Mouse (Mus musculus): ENCODE data around the gene Alcam. TPM values are rescaled to one million over a fixed set of nuclear protein-coding genes. Genes with fewer than 3 reads are reported as not detected.

Alcam gene
- polyA plus RNA-seq (2015; fragmentation: Nextera tagmentation; extraction: Ambion mirVana), result 55.8 and 57.9 TPM in 2 replicates

GRCm38 (mm10) chr16:52453971-52454514 lies at the start of gene Alcam:
Gene Alcam, minus strand, starts transcription at chr16:52454074.
- ATAC-seq (replicated peaks; ENCODE audit: low FRiP score), result no peak
- WGBS, result under 1% methylated on average over 14 of the region's 14 CpGs
- H3K4me3 ChIP-seq (replicated peaks), result peak within 1 kb of the TSS; percentile 74
- no peaks in the 10 kb centered on the region for H3K27me3 ChIP-seq
- H3K4me2 ChIP-seq, result peak within 1 kb of the TSS; percentile 66
- no peaks in the 10 kb centered on the region for H3K9me3 ChIP-seq (replicated peaks)
- H3K4me1 ChIP-seq, result peaks cover 16% of the 10 kb centered on the region; the same call in 1 of the 2 replicates
- no peaks in the 10 kb centered on the region for H3K36me3 ChIP-seq
- peak within 1 kb of the TSS; percentile 12 for H3K9ac ChIP-seq
- H3K27ac ChIP-seq, result peak within 1 kb of the TSS; percentile 74

- ATAC-seq (replicated peaks; ENCODE audit: low FRiP score), result no peak
- Histone ChIP-seq H3K27me3 (no peaks in the 10 kb centered on the region), H3K9me3 (replicated peaks) (no peaks in the 10 kb centered on the region), H3K9ac (no peak overlapping the region), H3K27ac (no peak overlapping the region), H3K4me1 (no peaks in the 10 kb centered on the region), H3K4me3 (replicated peaks) (no peak overlapping the region), H3K4me2 (no peak overlapping the region), H3K36me3 (no peaks in the 10 kb centered on the region)
- 72% methylated on average over 4 of the region's 4 CpGs for WGBS
Measured at GRCm38 (mm10) chr16:52498757-52499335, 45.0 kb upstream of the Alcam start.

- H3K27ac ChIP-seq, result no peak overlapping the region
- H3K27me3 ChIP-seq, result no peaks in the 10 kb centered on the region
- no peak overlapping the region for H3K9ac ChIP-seq
- H3K4me2 ChIP-seq, result no peak overlapping the region
- H3K4me1 ChIP-seq, result no peaks in the 10 kb centered on the region
- WGBS, result 24% methylated on average over 1 of the region's 1 CpGs
- no peak for ATAC-seq (replicated peaks; ENCODE audit: low FRiP score)
- no peaks in the 10 kb centered on the region for H3K36me3 ChIP-seq
- H3K4me3 ChIP-seq (replicated peaks), result no peak overlapping the region
- H3K9me3 ChIP-seq (replicated peaks), result no peaks in the 10 kb centered on the region
Measured at GRCm38 (mm10) chr16:52490542-52490941, 36.7 kb upstream of the Alcam start.

- Histone ChIP-seq H3K27ac (no peak overlapping the region), H3K27me3 (no peaks in the 10 kb centered on the region), H3K9me3 (replicated peaks) (no peaks in the 10 kb centered on the region), H3K9ac (no peak overlapping the region), H3K4me1 (no peaks in the 10 kb centered on the region), H3K36me3 (no peaks in the 10 kb centered on the region), H3K4me3 (replicated peaks) (no peak overlapping the region), H3K4me2 (no peak overlapping the region)
- WGBS, result 71% methylated on average over 4 of the region's 4 CpGs
- no peak for ATAC-seq (replicated peaks; ENCODE audit: low FRiP score)
Measured at GRCm38 (mm10) chr16:52474235-52474634, 20.4 kb upstream of the Alcam start.

- WGBS, result 99% methylated on average over 2 of the region's 2 CpGs
- no peak overlapping the region for H3K9ac ChIP-seq
- ATAC-seq (replicated peaks; ENCODE audit: low FRiP score), result no peak
Measured at GRCm38 (mm10) chr16:52473089-52473488, 19.2 kb upstream of the Alcam start.

GRCm38 (mm10) chr16:52472635-52473034 lies 18.8 kb upstream of the Alcam start:
- WGBS, result 93% methylated on average over 3 of the region's 3 CpGs
- ATAC-seq (replicated peaks; ENCODE audit: low FRiP score), result no peak
- H3K4me1 ChIP-seq, result no peaks in the 10 kb centered on the region
- H3K4me3 ChIP-seq (replicated peaks), result no peak overlapping the region
- H3K4me2 ChIP-seq, result no peak overlapping the region
- H3K9me3 ChIP-seq (replicated peaks), result no peaks in the 10 kb centered on the region
- H3K9ac ChIP-seq, result no peak overlapping the region
- no peaks in the 10 kb centered on the region for H3K27me3 ChIP-seq
- H3K27ac ChIP-seq, result no peak overlapping the region
- no peaks in the 10 kb centered on the region for H3K36me3 ChIP-seq

More at GRCm38 (mm10) chr16:52473089-52473488, 19.2 kb upstream of the Alcam start:
- H3K27me3 ChIP-seq, result no peaks in the 10 kb centered on the region
- H3K27ac ChIP-seq, result no peak overlapping the region
- H3K4me3 ChIP-seq (replicated peaks), result no peak overlapping the region
- H3K4me2 ChIP-seq, result no peak overlapping the region
- no peaks in the 10 kb centered on the region for H3K9me3 ChIP-seq (replicated peaks)
- H3K4me1 ChIP-seq, result no peaks in the 10 kb centered on the region
- H3K36me3 ChIP-seq, result no peaks in the 10 kb centered on the region

- Histone ChIP-seq H3K27me3 (no peaks in the 10 kb centered on the region), H3K4me1 (no peaks in the 10 kb centered on the region), H3K9ac (no peak overlapping the region), H3K4me2 (no peak overlapping the region), H3K27ac (no peak overlapping the region), H3K9me3 (replicated peaks) (no peaks in the 10 kb centered on the region), H3K36me3 (no peaks in the 10 kb centered on the region), H3K4me3 (replicated peaks) (no peak overlapping the region)
- ATAC-seq (replicated peaks; ENCODE audit: low FRiP score), result no peak
Measured at GRCm38 (mm10) chr16:52472059-52472458, 18.2 kb upstream of the Alcam start.

- H3K4me2 ChIP-seq, result no peak overlapping the region
- ATAC-seq (replicated peaks; ENCODE audit: low FRiP score), result no peak
- H3K36me3 ChIP-seq, result no peaks in the 10 kb centered on the region
- no peaks in the 10 kb centered on the region for H3K27me3 ChIP-seq
- no peak overlapping the region for H3K4me3 ChIP-seq (replicated peaks)
- H3K9me3 ChIP-seq (replicated peaks), result no peaks in the 10 kb centered on the region
- H3K27ac ChIP-seq, result no peak overlapping the region
- H3K9ac ChIP-seq, result no peak overlapping the region
- no peaks in the 10 kb centered on the region for H3K4me1 ChIP-seq
- 53% methylated on average over 2 of the region's 2 CpGs for WGBS
Measured at GRCm38 (mm10) chr16:52470881-52471280, 17.0 kb upstream of the Alcam start.

GRCm38 (mm10) chr16:52470226-52470625 lies 16.4 kb upstream of the Alcam start:
- 91% methylated on average over 3 of the region's 3 CpGs for WGBS
- no peak for ATAC-seq (replicated peaks; ENCODE audit: low FRiP score)
- H3K4me1 ChIP-seq, result no peaks in the 10 kb centered on the region
- H3K9ac ChIP-seq, result no peak overlapping the region
- H3K36me3 ChIP-seq, result no peaks in the 10 kb centered on the region
- no peak overlapping the region for H3K4me3 ChIP-seq (replicated peaks)
- H3K4me2 ChIP-seq, result no peak overlapping the region
- no peaks in the 10 kb centered on the region for H3K27me3 ChIP-seq
- H3K27ac ChIP-seq, result no peak overlapping the region
- no peaks in the 10 kb centered on the region for H3K9me3 ChIP-seq (replicated peaks)

GRCm38 (mm10) chr16:52468426-52468825 lies 14.6 kb upstream of the Alcam start:
- H3K4me1 ChIP-seq, result no peaks in the 10 kb centered on the region
- H3K27me3 ChIP-seq, result no peaks in the 10 kb centered on the region
- no peak for ATAC-seq (replicated peaks; ENCODE audit: low FRiP score)

GRCm38 (mm10) chr16:52466770-52467169 lies 12.9 kb upstream of the Alcam start:
- Histone ChIP-seq H3K4me3 (replicated peaks) (no peak overlapping the region), H3K27me3 (no peaks in the 10 kb centered on the region), H3K27ac (0 out of 2 replicates have a peak overlapping the region, but pooled peaks have one; percentile 66), H3K9me3 (replicated peaks) (no peaks in the 10 kb centered on the region), H3K4me1 (no peaks in the 10 kb centered on the region), H3K4me2 (no peak overlapping the region), H3K36me3 (no peaks in the 10 kb centered on the region), H3K9ac (no peak overlapping the region)
- peak; percentile 92 for ATAC-seq (replicated peaks; ENCODE audit: low FRiP score)
- WGBS, result 33% methylated on average over 6 of the region's 6 CpGs

More at GRCm38 (mm10) chr16:52468426-52468825, 14.6 kb upstream of the Alcam start:
- no peaks in the 10 kb centered on the region for H3K9me3 ChIP-seq (replicated peaks)
- no peak overlapping the region for H3K4me3 ChIP-seq (replicated peaks)
- no peak overlapping the region for H3K27ac ChIP-seq
- H3K4me2 ChIP-seq, result no peak overlapping the region
- no peak overlapping the region for H3K9ac ChIP-seq
- H3K36me3 ChIP-seq, result no peaks in the 10 kb centered on the region

- Histone ChIP-seq H3K4me2 (no peak overlapping the region), H3K27ac (no peak overlapping the region), H3K27me3 (no peaks in the 10 kb centered on the region), H3K9me3 (replicated peaks) (no peaks in the 10 kb centered on the region), H3K4me3 (replicated peaks) (no peak overlapping the region), H3K36me3 (no peaks in the 10 kb centered on the region), H3K4me1 (no peaks in the 10 kb centered on the region), H3K9ac (no peak overlapping the region)
- ATAC-seq (replicated peaks; ENCODE audit: low FRiP score), result no peak
- 82% methylated on average over 1 of the region's 1 CpGs for WGBS
Measured at GRCm38 (mm10) chr16:52464597-52464996, 10.7 kb upstream of the Alcam start.
